Mouse (Mus musculus): ENCODE results near the gene Them5.

GRCm38 (mm10) chr3:94372641-94373040, 30.7 kb downstream of the Them5 start, which contains the start of gene Rorc:
- TF ChIP-seq GATA1 (IDR thresholded peaks at IDR 0.05; ENCODE audit: low read length) = no peak
- no peak for TF ChIP-seq TAL1 (IDR thresholded peaks at IDR 0.05; ENCODE audit: low read length)
